Mouse (Mus musculus) gastrocnemius, postnatal 36 days (tissue): ENCODE data around the gene Olfr133. TPM values are rescaled to one million over a fixed set of nuclear protein-coding genes. Genes with fewer than 3 reads are reported as not detected.
"Not testable (repeated sequence)": the region's sequence is repeated elsewhere in the genome, so short reads cannot be mapped to it uniquely, and the experiment has no call there.

Source experiments
- DNase-seq, 2 experiments: peaks; one replicate each; pipeline ENCODE4 v3.0.0; 2022
- intact Hi-C: fragments of 180-260 bp; cut with DNase I; formaldehyde crosslinking; loops from one replicate; pipeline ENCODE4 v1.15.1; 2025
- long read RNA-seq, 2 experiments: library from polyadenylated mRNA; stranded (forward); transcript quantifications; one replicate each; pipeline ENCODE4 v2.0.0; 2021
- total RNA-seq, 2 experiments: library from RNA; stranded (reverse); gene quantifications; 2 replicates each; pipeline ENCODE4 v1.2.3; 2021

The Olfr133 gene
- not detected for total RNA-seq
- long read RNA-seq, experiment 1: 0 reads
- long read RNA-seq, experiment 2: 0 reads

DNA sequence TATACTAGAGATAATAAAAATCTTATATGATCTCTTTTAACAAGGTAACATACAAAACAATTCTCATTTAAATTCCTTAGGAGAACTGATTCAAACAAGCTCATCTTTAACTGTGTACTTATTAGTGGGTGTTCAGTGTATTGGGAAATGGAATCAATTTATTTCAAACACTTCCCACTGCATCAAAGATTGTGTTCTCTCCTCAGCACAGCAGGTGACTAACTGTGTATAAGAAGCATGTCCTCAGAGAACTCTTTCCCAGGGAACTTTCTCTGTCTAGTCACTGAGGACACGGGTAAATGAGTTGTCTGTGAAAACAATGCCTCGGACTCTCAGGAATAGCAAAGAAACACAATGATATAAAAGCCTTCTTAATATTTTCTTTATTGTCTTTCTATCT, at the start of gene Olfr133:
Gene Olfr133, plus strand, starts transcription at position 301 of the 400 bp plus-strand sequence.
- intact Hi-C loops: no loop called here
- DNase-seq: no peak

DNA sequence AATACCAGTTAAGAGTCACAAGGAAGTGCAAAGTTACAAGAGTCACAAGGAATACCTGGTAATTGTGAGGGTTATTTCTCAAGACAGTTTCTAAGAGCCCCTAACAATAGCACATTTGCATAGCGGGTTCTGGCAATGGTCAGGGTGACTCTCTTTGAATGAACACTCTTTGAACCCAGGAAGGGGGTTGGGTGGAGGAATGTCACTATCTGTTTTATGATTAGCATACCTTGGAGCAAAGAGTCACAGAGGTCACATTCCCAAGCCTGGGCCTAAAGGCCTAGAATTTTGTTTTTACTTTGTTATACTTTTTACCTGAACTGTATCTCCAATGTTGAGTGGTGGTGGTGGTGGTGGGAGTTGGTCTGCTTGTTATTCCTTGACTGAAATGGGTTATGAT, 20.9 kb upstream of the Olfr133 start:
- intact Hi-C loops, DNase-seq: not testable (repeated sequence)

DNA sequence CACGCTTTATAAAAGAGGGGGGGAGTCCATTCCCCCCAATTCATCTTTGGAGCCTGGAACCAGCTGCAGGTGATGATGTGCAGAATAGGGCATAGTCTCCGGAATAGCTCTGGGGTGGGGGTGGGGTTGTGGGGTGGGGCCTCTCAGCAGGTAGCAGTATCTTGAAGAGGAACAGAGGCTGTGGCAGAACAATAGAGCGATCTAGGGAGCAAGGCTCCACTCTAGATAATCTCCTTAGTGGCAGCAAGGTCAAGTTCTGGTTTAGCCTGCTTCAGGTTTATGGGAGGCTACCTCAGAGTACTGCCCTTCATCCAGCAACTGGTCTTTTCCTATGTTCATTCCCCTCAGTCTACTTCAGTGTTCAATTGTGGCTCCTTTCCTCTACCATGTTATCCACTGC, 19.7 kb upstream of the Olfr133 start:
- intact Hi-C loops, DNase-seq: not testable (repeated sequence)

GRCm38 (mm10) chr17:38134426-38134825, 10.7 kb upstream of the Olfr133 start, which contains the start of gene Olfr132:
Gene Olfr132, minus strand, starts transcription at chr17:38134526.
- intact Hi-C loops: no loop called here
- DNase-seq: no peak

- no peak for DNase-seq
- intact Hi-C loops: no loop called here
These were observed 26.0 kb downstream of the Olfr133 start, which contains the start of gene Olfr134 for GRCm38 (mm10) chr17:38171088-38171487. Gene Olfr134, plus strand, starts transcription at chr17:38171388.

Other genes starting within 250 kb of the Olfr133 start
- gene Olfr127, start 244.8 kb upstream of the Olfr133 start, total RNA-seq: not detected
- not detected for gene Olfr128, start 224.7 kb upstream of the Olfr133 start, total RNA-seq
- gene Olfr761, start 192.2 kb upstream of the Olfr133 start, total RNA-seq: not detected
- gene Olfr129, start 85.2 kb upstream of the Olfr133 start, total RNA-seq: not detected
- gene Olfr130, start 81.4 kb upstream of the Olfr133 start, total RNA-seq: not detected
- not detected for gene Olfr131, start 56.6 kb upstream of the Olfr133 start, total RNA-seq
- gene Olfr132, start 10.8 kb upstream of the Olfr133 start, total RNA-seq: not detected
- not detected for gene Olfr134, start 26.1 kb downstream of the Olfr133 start, total RNA-seq
- not detected for gene Olfr135, start 59.1 kb downstream of the Olfr133 start, total RNA-seq
- not detected for gene Olfr138, start 115.8 kb downstream of the Olfr133 start, total RNA-seq
- gene Olfr137, start 162.3 kb downstream of the Olfr133 start, total RNA-seq: not detected
- gene Olfr136, start 184.6 kb downstream of the Olfr133 start, total RNA-seq: not detected